Mouse (Mus musculus): Measurements from ENCODE around the gene Mroh2a. TPM values are rescaled to one million over a fixed set of nuclear protein-coding genes. Genes with fewer than 3 reads are reported as not detected.

Mroh2a gene
- polyA plus RNA-seq, 1 experiment, result not detected

GRCm38 (mm10) chr1:88233421-88234247 is 6.8 kb downstream of the Mroh2a start:
- 70% methylated on average over 14 of the region's 14 CpGs for WGBS
- Histone ChIP-seq H3K4me3 (ENCODE audit: insufficient read depth, low read depth, low read length) (no peak overlapping the region), H3K4me1 (ENCODE audit: control insufficient read depth, insufficient read depth, low read length) (no peaks in the 10 kb centered on the region), H3K27ac (ENCODE audit: insufficient read depth, low read depth, low read length) (no peak overlapping the region)
- no peak for TF ChIP-seq CTCF (IDR thresholded peaks at IDR 0.05; ENCODE audit: insufficient read depth, low read depth, low read length)
- TF ChIP-seq POLR2A (IDR thresholded peaks at IDR 0.05; ENCODE audit: insufficient read depth, low read depth, low read length), result no peak

DNA sequence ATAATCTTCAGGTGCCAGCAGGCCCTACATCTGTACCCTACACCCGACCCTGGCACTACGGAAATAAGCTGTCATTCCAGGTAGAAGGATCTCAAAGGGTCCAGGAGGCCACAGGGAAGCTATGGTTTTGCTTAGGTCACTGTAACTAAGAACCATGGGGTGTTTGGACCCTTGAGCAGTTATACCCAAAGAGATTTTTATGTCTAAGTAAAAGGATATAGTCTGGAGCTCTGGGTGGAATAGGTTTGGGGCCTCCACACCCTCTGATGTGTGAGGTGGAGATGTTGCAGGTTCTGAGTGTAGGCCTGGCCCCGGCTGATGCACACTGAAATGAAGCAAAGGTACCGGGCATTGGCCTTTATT is 7.4 kb downstream of the Mroh2a start:
- H3K27ac ChIP-seq (ENCODE audit: insufficient read depth, low read depth, low read length), result no peak overlapping the region
- no peaks in the 10 kb centered on the region for H3K4me1 ChIP-seq (ENCODE audit: control insufficient read depth, insufficient read depth, low read length)
- no peak overlapping the region for H3K4me3 ChIP-seq (ENCODE audit: insufficient read depth, low read depth, low read length)
- 63% methylated on average over 4 of the region's 4 CpGs for WGBS
- no peak for TF ChIP-seq CTCF (IDR thresholded peaks at IDR 0.05; ENCODE audit: insufficient read depth, low read depth, low read length)
- TF ChIP-seq POLR2A (IDR thresholded peaks at IDR 0.05; ENCODE audit: insufficient read depth, low read depth, low read length), result no peak

DNA sequence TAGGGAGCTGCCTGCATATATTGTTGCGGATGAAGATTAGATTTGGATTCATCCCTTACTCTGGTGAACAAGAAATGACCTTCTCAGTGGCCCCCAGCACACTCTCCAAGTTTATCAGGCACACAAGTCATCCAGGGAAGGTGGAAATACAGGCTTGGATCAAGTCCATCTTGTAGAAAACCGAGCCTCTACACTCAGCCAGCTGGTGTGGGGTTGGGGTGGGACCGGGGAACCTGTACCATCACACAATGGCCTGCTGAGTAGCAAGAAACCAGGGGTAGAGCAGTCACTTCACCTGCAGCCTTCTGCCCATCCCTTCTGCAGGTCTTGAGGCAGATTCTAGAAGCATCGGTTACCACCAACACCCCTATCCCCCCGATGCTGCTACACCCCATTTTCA is 7.9 kb downstream of the Mroh2a start:
- H3K27ac ChIP-seq (ENCODE audit: insufficient read depth, low read depth, low read length), result no peak overlapping the region
- 39% methylated on average over 5 of the region's 5 CpGs for WGBS
- no peak overlapping the region for H3K4me3 ChIP-seq (ENCODE audit: insufficient read depth, low read depth, low read length)
- TF ChIP-seq CTCF (IDR thresholded peaks at IDR 0.05; ENCODE audit: insufficient read depth, low read depth, low read length), result no peak
- TF ChIP-seq POLR2A (IDR thresholded peaks at IDR 0.05; ENCODE audit: insufficient read depth, low read depth, low read length), result no peak
- H3K4me1 ChIP-seq (ENCODE audit: control insufficient read depth, insufficient read depth, low read length), result no peaks in the 10 kb centered on the region

- 64% methylated on average over 11 of the region's 11 CpGs for WGBS
- TF ChIP-seq CTCF (IDR thresholded peaks at IDR 0.05; ENCODE audit: insufficient read depth, low read depth, low read length), result no peak
- TF ChIP-seq POLR2A (IDR thresholded peaks at IDR 0.05; ENCODE audit: insufficient read depth, low read depth, low read length), result no peak
- H3K4me1 ChIP-seq (ENCODE audit: control insufficient read depth, insufficient read depth, low read length), result no peaks in the 10 kb centered on the region
- no peak overlapping the region for H3K27ac ChIP-seq (ENCODE audit: insufficient read depth, low read depth, low read length)
- no peak overlapping the region for H3K4me3 ChIP-seq (ENCODE audit: insufficient read depth, low read depth, low read length)
Observed at GRCm38 (mm10) chr1:88235046-88235893, 8.5 kb downstream of the Mroh2a start.

DNA sequence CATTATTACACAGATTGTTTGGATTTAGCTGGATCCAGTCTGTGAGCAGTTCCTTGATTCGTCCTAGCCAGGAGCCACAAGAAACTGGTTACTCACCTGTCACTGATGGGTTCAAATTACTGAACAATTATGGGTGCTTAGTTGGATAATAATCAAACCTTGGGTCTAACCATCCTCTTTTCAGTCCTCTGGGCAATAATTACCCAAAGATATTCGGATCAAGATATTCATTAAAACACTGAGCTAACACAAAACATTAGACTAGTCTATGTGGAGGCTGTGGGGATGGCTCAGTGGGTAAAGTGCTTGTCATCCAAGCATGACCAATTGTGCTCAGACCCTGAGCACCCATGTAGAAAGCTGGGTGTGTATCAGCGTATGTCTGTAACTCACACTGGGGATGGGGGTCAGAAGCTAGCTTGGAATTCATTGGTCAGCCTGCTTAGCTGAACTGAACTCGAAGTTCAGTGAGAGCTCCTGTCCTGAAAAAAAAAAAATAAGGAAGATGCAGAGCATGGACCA is 9.2 kb downstream of the Mroh2a start:
- Histone ChIP-seq H3K4me1 (ENCODE audit: control insufficient read depth, insufficient read depth, low read length) (no peaks in the 10 kb centered on the region), H3K27ac (ENCODE audit: insufficient read depth, low read depth, low read length) (no peak overlapping the region), H3K4me3 (ENCODE audit: insufficient read depth, low read depth, low read length) (no peak overlapping the region)
- no peak for TF ChIP-seq POLR2A (IDR thresholded peaks at IDR 0.05; ENCODE audit: insufficient read depth, low read depth, low read length)
- no peak for TF ChIP-seq CTCF (IDR thresholded peaks at IDR 0.05; ENCODE audit: insufficient read depth, low read depth, low read length)
- 58% methylated on average over 4 of the region's 4 CpGs for WGBS

GRCm38 (mm10) chr1:88237311-88237710 is 10.5 kb downstream of the Mroh2a start:
- H3K27ac ChIP-seq (ENCODE audit: insufficient read depth, low read depth, low read length), result no peak overlapping the region
- H3K4me3 ChIP-seq (ENCODE audit: insufficient read depth, low read depth, low read length), result no peak overlapping the region
- no peak for TF ChIP-seq CTCF (IDR thresholded peaks at IDR 0.05; ENCODE audit: insufficient read depth, low read depth, low read length)
- TF ChIP-seq POLR2A (IDR thresholded peaks at IDR 0.05; ENCODE audit: insufficient read depth, low read depth, low read length), result no peak
- H3K4me1 ChIP-seq (ENCODE audit: control insufficient read depth, insufficient read depth, low read length), result no peaks in the 10 kb centered on the region
- 80% methylated on average over 5 of the region's 5 CpGs for WGBS

DNA sequence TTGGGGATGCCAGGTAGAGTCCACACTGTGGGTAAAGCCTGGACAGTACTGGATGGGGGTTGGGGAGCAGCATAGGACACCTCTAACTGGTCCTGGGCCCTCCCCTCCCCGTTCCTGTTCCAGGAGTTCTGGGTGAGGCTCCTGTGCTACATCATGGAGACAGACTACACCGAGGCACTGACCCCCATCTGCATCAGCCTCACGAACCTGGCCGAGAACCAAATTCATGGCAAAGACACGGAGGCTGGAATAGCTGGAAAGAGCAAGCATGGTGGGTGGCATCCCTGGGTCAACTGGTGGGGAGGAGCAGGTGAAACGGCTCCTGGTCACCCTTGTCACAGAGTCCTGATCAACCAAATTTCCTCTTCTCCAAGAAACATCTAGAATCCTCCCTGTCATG is 12.0 kb downstream of the Mroh2a start:
- TF ChIP-seq CTCF (IDR thresholded peaks at IDR 0.05; ENCODE audit: insufficient read depth, low read depth, low read length) (no peak), POLR2A (IDR thresholded peaks at IDR 0.05; ENCODE audit: insufficient read depth, low read depth, low read length) (no peak)
- Histone ChIP-seq H3K27ac (ENCODE audit: insufficient read depth, low read depth, low read length) (no peak overlapping the region), H3K4me3 (ENCODE audit: insufficient read depth, low read depth, low read length) (no peak overlapping the region), H3K4me1 (ENCODE audit: control insufficient read depth, insufficient read depth, low read length) (no peaks in the 10 kb centered on the region)
- 75% methylated on average over 6 of the region's 6 CpGs for WGBS

- Histone ChIP-seq H3K27ac (ENCODE audit: insufficient read depth, low read depth, low read length) (no peak overlapping the region), H3K4me1 (ENCODE audit: control insufficient read depth, insufficient read depth, low read length) (no peaks in the 10 kb centered on the region), H3K4me3 (ENCODE audit: insufficient read depth, low read depth, low read length) (no peak overlapping the region)
- 76% methylated on average over 5 of the region's 5 CpGs for WGBS
- no peak for TF ChIP-seq POLR2A (IDR thresholded peaks at IDR 0.05; ENCODE audit: insufficient read depth, low read depth, low read length)
- no peak for TF ChIP-seq CTCF (IDR thresholded peaks at IDR 0.05; ENCODE audit: insufficient read depth, low read depth, low read length)
Observed at GRCm38 (mm10) chr1:88240072-88240471, 13.3 kb downstream of the Mroh2a start.

- WGBS, result 71% methylated on average over 4 of the region's 4 CpGs
- no peak overlapping the region for H3K4me3 ChIP-seq (ENCODE audit: insufficient read depth, low read depth, low read length)
- H3K4me1 ChIP-seq (ENCODE audit: control insufficient read depth, insufficient read depth, low read length), result no peaks in the 10 kb centered on the region
- TF ChIP-seq POLR2A (IDR thresholded peaks at IDR 0.05; ENCODE audit: insufficient read depth, low read depth, low read length) (no peak), CTCF (IDR thresholded peaks at IDR 0.05; ENCODE audit: insufficient read depth, low read depth, low read length) (no peak)
- H3K27ac ChIP-seq (ENCODE audit: insufficient read depth, low read depth, low read length), result no peak overlapping the region
Observed at GRCm38 (mm10) chr1:88240579-88240978, 13.8 kb downstream of the Mroh2a start.

Data from olfactory bulb, adult 2 months (tissue).